Mouse (Mus musculus) thymus, postnatal 4 days (tissue): ENCODE results near the gene Cdan1.

Experiments used
- DNase-seq: peaks from one replicate; pipeline ENCODE4 v3.0.0; 2021

The Cdan1 gene

GRCm38 (mm10) chr2:120849449-120850423 lies at the start of gene Cdan1:
Cdan1 (minus strand) TSS chr2:120850128.
- DNase-seq = peak; percentile 71

DNA sequence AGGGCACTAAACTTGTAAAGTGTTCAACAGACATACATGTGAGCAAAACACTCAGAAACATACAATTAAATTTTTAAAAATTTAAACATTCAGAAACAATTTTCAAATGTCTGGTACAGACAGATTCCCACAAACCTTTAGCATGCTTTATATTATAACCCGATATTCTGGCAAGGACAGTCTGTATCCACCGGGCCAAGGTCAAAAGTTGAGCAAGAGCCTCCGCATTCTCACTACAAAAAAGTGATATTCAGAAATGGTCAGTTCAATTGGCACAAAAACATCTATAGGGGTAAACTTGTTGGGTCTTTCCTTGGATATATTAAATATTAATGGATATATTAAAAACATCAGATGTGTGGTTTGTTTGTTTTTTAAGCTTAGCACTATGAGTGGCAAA lies 46.4 kb upstream of the Cdan1 start:
- no peak for DNase-seq

- DNase-seq = no peak
These were observed 37.7 kb upstream of the Cdan1 start for GRCm38 (mm10) chr2:120887601-120888000.

GRCm38 (mm10) chr2:120873192-120873591 lies 23.3 kb upstream of the Cdan1 start:
- no peak for DNase-seq

DNA sequence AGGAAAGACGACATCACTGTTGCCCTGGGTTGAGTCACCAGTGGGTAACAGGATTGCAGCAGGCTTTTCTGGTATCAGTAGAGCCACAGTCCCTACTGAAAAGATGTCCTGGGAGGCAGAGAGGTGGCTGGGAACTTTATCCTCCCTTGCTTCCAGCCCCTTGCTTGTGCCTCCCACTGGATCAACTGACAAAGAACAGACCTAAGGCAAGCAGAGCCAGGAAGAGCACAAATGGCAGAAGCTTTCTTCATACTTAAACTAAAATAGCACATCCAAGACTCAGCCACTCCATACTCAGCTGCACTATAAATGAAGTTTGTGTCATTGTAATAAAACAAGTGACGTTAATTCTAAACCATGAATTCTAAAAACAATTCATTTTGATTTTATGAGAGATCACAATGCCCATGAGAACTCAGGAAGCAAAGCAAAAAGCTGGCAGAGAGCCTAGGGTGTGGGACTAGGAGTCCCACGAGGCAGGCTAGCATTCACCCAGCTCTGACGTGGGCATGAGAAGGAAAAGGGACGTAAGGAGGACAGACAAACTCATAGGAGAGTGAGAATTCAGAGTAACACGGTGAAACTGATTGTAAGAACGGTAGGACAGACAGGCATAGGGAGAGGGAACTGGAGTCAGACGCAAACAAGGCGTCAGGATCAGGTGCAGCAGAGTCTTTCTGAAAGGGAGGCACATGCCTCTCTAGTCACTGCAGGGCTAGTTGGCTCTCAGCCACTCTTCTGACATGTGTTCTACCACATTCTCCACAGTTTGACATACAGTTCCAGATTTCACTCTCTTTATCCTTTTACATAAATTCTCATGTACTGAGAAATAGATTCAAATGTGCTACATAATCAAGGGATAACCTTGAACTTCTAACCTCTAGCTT lies 21.8 kb upstream of the Cdan1 start:
- no peak for DNase-seq

DNA sequence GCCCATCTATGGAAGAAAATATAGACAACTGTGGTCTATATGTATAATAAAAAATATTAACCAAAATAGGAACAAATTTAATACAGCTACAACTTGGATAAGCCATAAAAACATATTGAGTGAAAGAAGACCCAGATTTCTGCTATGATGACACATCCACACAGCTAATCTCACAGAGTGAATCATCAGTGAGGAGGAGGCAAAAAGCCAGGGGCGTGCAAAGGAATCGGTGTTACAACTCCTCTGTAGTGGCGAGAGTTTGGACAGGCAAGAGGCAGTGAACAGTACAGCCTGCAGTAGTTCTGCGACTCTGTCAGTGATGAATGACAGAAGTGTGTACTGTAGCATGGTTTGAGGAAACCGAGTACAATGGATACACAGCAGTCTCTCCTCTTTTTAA lies 17.4 kb upstream of the Cdan1 start:
- DNase-seq = no peak

GRCm38 (mm10) chr2:120866561-120866960 lies 16.6 kb upstream of the Cdan1 start:
- DNase-seq = peak; percentile 81

DNA sequence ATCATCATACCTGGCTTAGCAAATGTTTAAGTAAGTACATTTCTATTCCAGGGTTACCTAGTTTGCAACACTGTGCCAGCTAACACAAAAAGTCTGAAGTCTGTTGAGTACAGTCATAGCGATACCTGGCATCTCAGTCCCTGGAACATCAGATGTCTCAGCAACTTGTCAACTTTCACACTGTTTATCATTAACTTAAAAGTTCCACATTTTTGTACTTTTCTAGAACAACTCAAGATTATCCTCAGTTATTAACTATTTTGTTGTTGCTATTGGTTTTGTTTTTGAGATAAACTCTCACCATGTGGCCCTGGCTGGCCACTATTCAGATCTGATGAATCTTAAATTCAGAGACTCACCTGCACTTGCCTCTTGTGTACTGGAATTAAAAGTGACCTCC lies 13.5 kb upstream of the Cdan1 start:
- DNase-seq = no peak

DNA sequence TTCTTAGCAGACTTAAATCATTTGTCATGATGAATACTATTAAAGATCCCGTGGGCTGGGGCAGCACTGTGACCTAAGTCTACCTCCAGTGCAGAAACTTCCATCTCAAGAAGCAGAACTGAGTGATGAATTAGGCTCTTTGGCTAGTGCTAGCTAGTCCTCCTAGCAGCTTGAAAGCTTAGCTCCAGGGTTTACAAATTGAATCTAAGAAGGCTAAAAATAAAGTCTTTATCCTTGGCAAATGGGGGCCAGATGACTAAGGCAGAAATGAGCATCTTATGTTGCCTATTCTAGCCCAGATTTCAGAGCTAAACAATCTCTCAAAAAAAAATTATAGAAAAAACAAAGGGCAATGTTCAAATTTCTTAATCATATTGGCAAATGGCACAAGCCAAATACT lies 10.8 kb upstream of the Cdan1 start:
- no peak for DNase-seq

DNA sequence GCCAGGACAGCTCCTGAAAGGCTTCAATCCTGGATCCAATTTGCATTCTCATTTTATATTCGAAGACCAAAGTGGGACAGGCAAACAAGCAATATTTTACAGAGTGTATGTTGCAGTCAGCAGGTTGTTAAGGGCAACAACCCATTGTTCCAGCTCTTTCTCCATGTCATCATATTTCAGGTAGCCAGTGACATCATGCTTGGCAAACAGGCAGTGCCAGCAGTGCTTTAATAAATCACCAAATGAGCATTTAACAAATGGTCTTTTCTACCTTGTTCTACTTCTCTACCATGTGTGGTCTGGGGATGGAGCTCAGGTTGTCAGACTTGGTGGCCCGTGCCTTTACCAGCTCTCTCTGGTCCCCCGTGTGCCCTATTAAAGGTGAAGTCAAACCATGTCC lies 8.2 kb upstream of the Cdan1 start:
- DNase-seq = no peak

GRCm38 (mm10) chr2:120853151-120853550 lies 3.2 kb upstream of the Cdan1 start:
- peak; percentile 80 for DNase-seq

GRCm38 (mm10) chr2:120852626-120853025 lies 2.7 kb upstream of the Cdan1 start:
- DNase-seq = peak; percentile 47

GRCm38 (mm10) chr2:120850424-120851082 lies 625 bp upstream of the Cdan1 start, which contains the start of gene Ttbk2:
Ttbk2 (minus strand) TSS chr2:120850604.
- peak; percentile 98 for DNase-seq

DNA sequence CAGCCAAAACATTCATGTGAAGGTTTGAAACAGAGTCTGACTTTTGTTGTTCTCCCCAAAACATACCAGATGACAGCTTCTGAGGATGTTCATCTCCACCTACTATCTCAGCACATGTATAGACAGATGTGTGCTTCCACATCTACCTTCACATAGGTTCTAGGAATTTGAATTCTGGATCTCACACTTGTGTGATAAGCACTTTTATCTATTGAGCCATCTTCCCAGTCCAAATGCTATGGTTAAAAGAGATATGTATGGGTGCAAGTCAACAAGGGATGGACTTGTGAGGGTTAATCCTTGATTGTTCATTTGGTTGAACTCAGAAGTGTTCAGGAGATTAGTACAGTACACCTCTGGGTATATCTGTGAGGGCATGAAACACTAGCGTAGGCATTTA lies 4.6 kb downstream of the Cdan1 start:
- no peak for DNase-seq

DNA sequence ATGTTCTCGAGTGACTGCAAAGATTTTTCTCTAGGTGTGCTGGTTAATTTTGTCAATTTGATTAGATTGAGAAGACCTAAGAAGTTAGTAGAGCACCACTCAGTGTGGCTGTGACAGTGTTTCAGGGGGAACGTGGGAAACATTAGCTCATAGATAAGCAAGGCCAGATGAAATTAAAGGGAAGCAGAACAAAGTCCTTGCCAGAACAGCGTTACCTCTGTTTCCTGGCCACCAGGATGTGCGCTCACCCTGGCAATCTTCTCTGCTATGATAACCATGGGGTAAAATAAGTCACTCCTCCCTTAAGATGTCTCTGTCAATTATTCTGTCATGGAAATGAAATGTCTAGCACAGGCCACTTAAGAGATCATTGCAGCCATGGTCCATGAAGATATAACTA lies 5.9 kb downstream of the Cdan1 start:
- no peak for DNase-seq

DNA sequence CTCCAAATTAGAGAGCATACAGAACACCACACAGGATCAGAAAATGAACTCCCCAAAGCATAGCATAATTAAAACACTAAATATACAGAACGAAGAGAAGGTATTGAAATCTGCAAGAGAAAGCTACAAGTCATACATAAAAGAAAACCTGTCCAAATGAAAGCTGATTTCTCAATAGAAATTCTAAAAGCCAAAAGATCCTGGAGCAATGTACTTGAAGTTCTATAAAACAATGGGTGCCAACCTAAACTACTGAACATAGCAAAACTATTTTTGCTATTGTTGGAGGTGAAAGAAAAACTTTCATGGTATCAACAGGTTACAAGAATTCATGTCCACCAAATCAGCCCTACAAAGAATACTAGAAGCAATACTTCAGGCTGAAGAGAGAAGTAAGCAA lies 8.7 kb downstream of the Cdan1 start:
- no peak for DNase-seq

DNA sequence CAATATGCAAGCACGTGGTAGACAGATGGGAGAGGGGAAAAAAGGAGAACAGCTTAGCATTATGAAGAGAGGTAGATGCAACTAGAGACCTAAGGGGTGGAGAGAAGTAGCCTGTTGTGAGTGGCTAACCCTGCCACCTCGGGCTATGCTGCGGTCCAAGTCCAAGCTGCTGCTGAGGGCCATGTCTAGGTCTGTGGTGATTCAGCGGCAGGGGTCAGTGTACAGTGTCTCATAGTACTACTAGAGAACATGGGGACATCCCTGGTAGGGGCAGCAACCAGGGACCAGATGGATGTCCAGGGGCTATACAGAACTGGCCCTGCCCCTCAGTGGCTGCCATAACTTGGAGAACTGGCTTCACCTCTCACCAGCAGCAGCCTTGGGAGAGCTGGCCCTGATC lies 14.8 kb downstream of the Cdan1 start:
- no peak for DNase-seq

DNA sequence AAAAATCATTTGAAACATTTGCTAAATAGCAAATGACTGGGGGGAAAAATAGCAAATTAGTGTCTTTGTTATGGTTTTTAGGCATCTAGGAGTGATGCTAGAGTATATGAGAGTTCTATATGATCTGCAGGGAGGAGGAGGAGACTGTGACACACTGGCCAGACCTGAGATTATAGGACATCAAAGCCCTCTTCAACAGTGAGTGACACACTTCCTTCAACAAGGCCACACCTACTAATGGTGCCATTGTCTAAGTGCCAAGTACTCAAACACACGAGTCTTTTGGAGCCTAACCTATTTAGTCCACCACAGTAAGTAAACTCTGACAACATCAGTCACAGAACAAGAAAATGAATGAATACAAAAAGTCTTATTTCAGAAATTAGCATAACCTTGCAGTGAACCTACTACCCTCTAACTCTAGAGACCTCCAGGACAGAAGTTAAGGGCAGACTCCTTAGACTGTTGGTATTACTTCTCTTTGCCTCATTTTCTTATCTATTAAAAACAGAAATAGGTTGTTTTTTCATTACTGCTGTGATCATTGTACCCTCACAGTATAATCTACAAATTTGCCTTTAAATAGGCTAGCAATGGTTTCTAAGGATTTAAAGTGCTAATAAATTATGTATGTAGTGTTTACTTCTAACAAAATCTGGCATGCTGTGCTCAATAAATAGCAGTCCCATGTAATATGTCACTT lies 22.8 kb downstream of the Cdan1 start:
- DNase-seq = no peak

GRCm38 (mm10) chr2:120770265-120770935 lies 79.5 kb downstream of the Cdan1 start:
- DNase-seq = no peak

- no peak for DNase-seq
These were observed 88.0 kb downstream of the Cdan1 start for GRCm38 (mm10) chr2:120761922-120762321.

GRCm38 (mm10) chr2:120748041-120748440 lies 101.9 kb downstream of the Cdan1 start:
- no peak for DNase-seq

GRCm38 (mm10) chr2:120745496-120745895 lies 104.4 kb downstream of the Cdan1 start:
- DNase-seq = no peak
